Mouse (Mus musculus) cerebellum, adult 11 months (tissue): ENCODE measurements around the gene Rpl22l1.
"Not testable (repeated sequence)": the region's sequence is repeated elsewhere in the genome, so short reads cannot be mapped to it uniquely, and the experiment has no call there.

Source experiments
- DNase-seq: peaks from one replicate; pipeline ENCODE4 v3.0.0; 2022

Gene Rpl22l1

GRCm38 (mm10) chr3:28841886-28842649 is 36.8 kb downstream of the Rpl22l1 start:
- no peak for DNase-seq

GRCm38 (mm10) chr3:28843231-28843630 is 38.0 kb downstream of the Rpl22l1 start:
- no peak for DNase-seq

GRCm38 (mm10) chr3:28847115-28847514 is 41.9 kb downstream of the Rpl22l1 start:
- DNase-seq: no peak

DNA sequence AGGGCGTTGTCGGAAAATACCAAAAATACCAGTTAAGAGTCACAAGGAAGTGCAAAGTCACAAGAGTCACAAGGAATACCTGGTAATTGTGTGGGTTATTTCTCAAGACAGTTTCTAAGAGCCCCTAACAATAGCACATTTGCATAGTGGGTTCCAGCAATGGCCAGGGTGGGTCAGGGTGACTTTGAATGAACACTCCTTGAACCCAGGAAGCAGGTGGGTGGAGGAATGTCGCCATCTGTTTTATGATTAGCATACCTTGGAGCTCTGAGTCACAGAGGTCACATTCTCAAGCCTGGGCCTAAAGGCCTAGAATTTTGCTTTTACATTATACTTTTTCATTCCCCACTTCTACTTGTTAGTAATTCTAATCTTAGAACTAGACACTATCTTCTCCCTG is 46.9 kb downstream of the Rpl22l1 start:
- not testable (repeated sequence) for DNase-seq
